Mouse (Mus musculus) liver, embryonic 16.5 days (tissue): ENCODE data around the gene Mepe. TPM values are rescaled to one million over a fixed set of nuclear protein-coding genes. Genes with fewer than 3 reads are reported as not detected.

Experiments
- ATAC-seq: fragments of 200-750 bp; cut with Nextera tagmentation; 2 replicates; pipeline ENCODE4 v1.8.0; 2017; ENCODE audit warnings: low read depth, mild to moderate bottlenecking, moderate number of reproducible peaks, moderate library complexity
- H3K27ac ChIP-seq: fragments of 300-500 bp; sonication (generic); 2 replicates; pipeline ENCODE4 v1.5.1; 2014; ENCODE audit warnings: mild to moderate bottlenecking, low read length
- H3K27me3 ChIP-seq: fragments of 300-500 bp; sonication (generic); 2 replicates; pipeline ENCODE4 v1.6.1; 2014; ENCODE audit warnings: low read depth, low read length, mixed read lengths; ENCODE audit not compliant: control insufficient read depth, insufficient read depth
- H3K36me3 ChIP-seq: fragments of 300-500 bp; sonication (generic); 2 replicates; pipeline ENCODE4 v1.6.1; 2014; ENCODE audit warnings: mild to moderate bottlenecking; ENCODE audit not compliant: control insufficient read depth, insufficient read depth
- H3K4me1 ChIP-seq: fragments of 300-500 bp; sonication (generic); 2 replicates; pipeline ENCODE4 v1.6.1; 2014; ENCODE audit warnings: low read depth, low read length, mixed read lengths; ENCODE audit not compliant: control insufficient read depth
- H3K4me2 ChIP-seq: fragments of 300-500 bp; sonication (generic); 2 replicates; pipeline ENCODE4 v1.6.1; 2014; ENCODE audit warnings: low read depth, low read length, mixed read lengths
- H3K4me3 ChIP-seq: fragments of 300-500 bp; sonication (generic); 2 replicates; pipeline ENCODE4 v1.5.1; 2014; ENCODE audit warnings: low read depth, mild to moderate bottlenecking, low read length
- H3K9ac ChIP-seq: fragments of 300-500 bp; sonication (generic); 2 replicates; pipeline ENCODE4 v1.6.1; 2014; ENCODE audit warnings: low read depth, low read length
- H3K9me3 ChIP-seq: fragments of 300-500 bp; sonication (generic); replicated peaks from 2 replicates; pipeline ENCODE4 v1.6.1; 2016; ENCODE audit warnings: low read length; ENCODE audit not compliant: control insufficient read depth
- WGBS: fragments of 180-500 bp; shearing (Covaris S2); extraction: QIAGEN DNeasy Blood & Tissue Kit; methylation state at CpG from one replicate; pipeline ENCODE4 v1.1.7; 2014; ENCODE audit not compliant: insufficient replicate concordance; 5-methylcytosine and 5-hydroxymethylcytosine counted together
- polyA plus RNA-seq: library from polyadenylated mRNA; unstranded; fragments of >200 nt; fragmentation: Nextera tagmentation; extraction: Ambion mirVana; gene quantifications from 2 replicates; pipeline ENCODE4 v1.2.1, GENCODE M21; 2015

Gene Mepe
- polyA plus RNA-seq, 1 experiment from 2014 or later = not detected

GRCm38 (mm10) chr5:104340513-104340829 lies 15.3 kb downstream of the Mepe start:
- H3K27me3 ChIP-seq = no peaks in the 10 kb centered on the region
- ATAC-seq = no peak
- no peaks in the 10 kb centered on the region for H3K4me1 ChIP-seq
- no peak overlapping the region for H3K4me2 ChIP-seq
- H3K9ac ChIP-seq = no peak overlapping the region
- H3K36me3 ChIP-seq = no peaks in the 10 kb centered on the region
- H3K27ac ChIP-seq = no peak overlapping the region
- H3K9me3 ChIP-seq = no peaks in the 10 kb centered on the region
- 75% methylated on average over 4 of the region's 4 CpGs for WGBS
- no peak overlapping the region for H3K4me3 ChIP-seq

- Histone ChIP-seq H3K27ac (no peak overlapping the region), H3K9ac (no peak overlapping the region), H3K27me3 (no peaks in the 10 kb centered on the region), H3K4me2 (no peak overlapping the region), H3K4me3 (no peak overlapping the region), H3K4me1 (no peaks in the 10 kb centered on the region), H3K9me3 (no peaks in the 10 kb centered on the region), H3K36me3 (no peaks in the 10 kb centered on the region)
- ATAC-seq = no peak
- 30% methylated on average over 6 of the region's 6 CpGs for WGBS
These were observed 17.8 kb downstream of the Mepe start for GRCm38 (mm10) chr5:104342881-104343280.

GRCm38 (mm10) chr5:104344526-104345240 lies 19.6 kb downstream of the Mepe start:
- Histone ChIP-seq H3K27me3 (no peaks in the 10 kb centered on the region), H3K9me3 (no peaks in the 10 kb centered on the region), H3K36me3 (no peaks in the 10 kb centered on the region), H3K4me2 (no peak overlapping the region), H3K4me1 (no peaks in the 10 kb centered on the region), H3K4me3 (no peak overlapping the region), H3K9ac (no peak overlapping the region), H3K27ac (no peak overlapping the region)
- ATAC-seq = no peak
- 56% methylated on average over 9 of the region's 9 CpGs for WGBS

GRCm38 (mm10) chr5:104345241-104345630 lies 20.1 kb downstream of the Mepe start:
- Histone ChIP-seq H3K9me3 (no peaks in the 10 kb centered on the region), H3K4me1 (no peaks in the 10 kb centered on the region), H3K4me2 (no peak overlapping the region), H3K27ac (no peak overlapping the region), H3K36me3 (no peaks in the 10 kb centered on the region), H3K4me3 (no peak overlapping the region), H3K27me3 (no peaks in the 10 kb centered on the region), H3K9ac (no peak overlapping the region)
- 46% methylated on average over 6 of the region's 6 CpGs for WGBS
- no peak for ATAC-seq

GRCm38 (mm10) chr5:104351041-104351440 lies 25.9 kb downstream of the Mepe start:
- 28% methylated on average over 1 of the region's 1 CpGs for WGBS
- no peak for ATAC-seq
- H3K4me3 ChIP-seq = no peak overlapping the region
- H3K4me1 ChIP-seq = no peaks in the 10 kb centered on the region
- no peak overlapping the region for H3K4me2 ChIP-seq
- no peak overlapping the region for H3K27ac ChIP-seq
- no peaks in the 10 kb centered on the region for H3K27me3 ChIP-seq
- H3K9ac ChIP-seq = no peak overlapping the region
- H3K9me3 ChIP-seq = no peaks in the 10 kb centered on the region
- H3K36me3 ChIP-seq = no peaks in the 10 kb centered on the region

- Histone ChIP-seq H3K9me3 (no peaks in the 10 kb centered on the region), H3K27me3 (no peaks in the 10 kb centered on the region), H3K36me3 (no peaks in the 10 kb centered on the region), H3K27ac (no peak overlapping the region), H3K4me3 (no peak overlapping the region), H3K9ac (no peak overlapping the region), H3K4me2 (no peak overlapping the region), H3K4me1 (no peaks in the 10 kb centered on the region)
- 30% methylated on average over 5 of the region's 5 CpGs for WGBS
- no peak for ATAC-seq
These were observed 26.7 kb downstream of the Mepe start for GRCm38 (mm10) chr5:104351874-104352273.

- H3K9ac ChIP-seq = no peak overlapping the region
- H3K9me3 ChIP-seq = no peaks in the 10 kb centered on the region
- H3K27me3 ChIP-seq = no peaks in the 10 kb centered on the region
- H3K4me1 ChIP-seq = no peaks in the 10 kb centered on the region
- no peak overlapping the region for H3K27ac ChIP-seq
- H3K36me3 ChIP-seq = no peaks in the 10 kb centered on the region
- no peak for ATAC-seq
- no peak overlapping the region for H3K4me3 ChIP-seq
- H3K4me2 ChIP-seq = no peak overlapping the region
- 39% methylated on average over 5 of the region's 5 CpGs for WGBS
These were observed 32.4 kb downstream of the Mepe start for GRCm38 (mm10) chr5:104357575-104357974.

GRCm38 (mm10) chr5:104358592-104358991 lies 33.5 kb downstream of the Mepe start:
- Histone ChIP-seq H3K9ac (no peak overlapping the region), H3K36me3 (no peaks in the 10 kb centered on the region), H3K4me3 (no peak overlapping the region), H3K4me1 (no peaks in the 10 kb centered on the region), H3K27me3 (no peaks in the 10 kb centered on the region), H3K27ac (no peak overlapping the region), H3K4me2 (no peak overlapping the region), H3K9me3 (no peaks in the 10 kb centered on the region)
- 39% methylated on average over 7 of the region's 7 CpGs for WGBS
- no peak for ATAC-seq

GRCm38 (mm10) chr5:104359257-104359656 lies 34.1 kb downstream of the Mepe start:
- Histone ChIP-seq H3K27ac (no peak overlapping the region), H3K4me3 (no peak overlapping the region), H3K9ac (no peak overlapping the region), H3K4me1 (no peaks in the 10 kb centered on the region), H3K9me3 (no peaks in the 10 kb centered on the region), H3K36me3 (no peaks in the 10 kb centered on the region), H3K4me2 (no peak overlapping the region), H3K27me3 (no peaks in the 10 kb centered on the region)
- no peak for ATAC-seq
- 58% methylated on average over 6 of the region's 6 CpGs for WGBS
